Mouse (Mus musculus) stomach, postnatal 0 days (tissue): ENCODE data around the gene Cttnbp2.
A peak's percentile ranks its signal among the peaks of the same experiment; 100 is the strongest.

Experiments used
- CTCF ChIP-seq: IDR thresholded peaks from 2 replicates; pipeline ENCODE4 v1.5.1; 2016; ENCODE audit warnings: antibody characterized with exemption, low read depth, mild to moderate bottlenecking, moderate library complexity
- EP300 ChIP-seq: optimal IDR thresholded peaks from 2 replicates; pipeline ENCODE3; 2016; ENCODE audit warnings: antibody characterized with exemption

DNA sequence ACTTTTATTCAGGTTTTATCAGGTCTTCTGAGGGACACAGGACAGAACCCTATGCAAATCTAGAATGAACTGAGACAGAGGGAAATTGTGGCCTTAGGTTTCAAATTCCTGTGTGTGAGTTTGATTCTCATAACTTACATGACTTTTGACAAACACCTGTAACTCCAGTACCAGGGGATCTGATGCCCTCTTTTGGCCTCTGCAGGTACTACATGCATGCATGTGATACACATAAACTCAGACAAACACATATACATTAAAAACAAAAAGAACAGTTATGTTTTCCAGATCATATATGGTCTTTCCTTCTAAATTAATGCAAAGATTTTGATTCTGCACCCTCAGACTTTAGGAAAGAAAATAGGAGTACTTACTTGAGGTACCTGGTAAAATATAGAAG is 153.7 kb downstream of the Cttnbp2 start:
- TF ChIP-seq CTCF (peak; percentile 34; the same call in 1 of the 2 replicates), EP300 (no peak)
